Mouse (Mus musculus) heart, embryonic 12.5 days (tissue): ENCODE data around the gene Eri3. TPM values are rescaled to one million over a fixed set of nuclear protein-coding genes. Genes with fewer than 3 reads are reported as not detected.

Experiments
- ATAC-seq: fragments of 200-750 bp; cut with Nextera tagmentation; 2 replicates; pipeline ENCODE4 v1.8.0; 2017; ENCODE audit warnings: moderate TSS enrichment, moderate library complexity; ENCODE audit not compliant: insufficient number of reproducible peaks, low FRiP score
- H3K27ac ChIP-seq: fragments of 300-500 bp; sonication (generic); 2 replicates; pipeline ENCODE4 v1.5.1; 2016; ENCODE audit warnings: mild to moderate bottlenecking, moderate library complexity; ENCODE audit not compliant: poor library complexity, severe bottlenecking
- H3K27me3 ChIP-seq: fragments of 300-500 bp; sonication (generic); replicated peaks from 2 replicates; pipeline ENCODE4 v1.6.1; 2016; ENCODE audit warnings: mild to moderate bottlenecking, moderate library complexity
- H3K36me3 ChIP-seq: fragments of 300-500 bp; sonication (generic); 2 replicates; pipeline ENCODE4 v1.6.1; 2016; ENCODE audit warnings: mild to moderate bottlenecking, moderate library complexity
- H3K4me1 ChIP-seq: fragments of 300-500 bp; sonication (generic); replicated peaks from 2 replicates; pipeline ENCODE4 v1.6.1; 2016; ENCODE audit warnings: mild to moderate bottlenecking
- H3K4me2 ChIP-seq: fragments of 300-500 bp; sonication (generic); 2 replicates; pipeline ENCODE4 v1.6.1; 2016; ENCODE audit warnings: mild to moderate bottlenecking, moderate library complexity
- H3K4me3 ChIP-seq: fragments of 300-500 bp; sonication (generic); 2 replicates; pipeline ENCODE4 v1.5.1; 2016; ENCODE audit warnings: mild to moderate bottlenecking
- H3K9ac ChIP-seq: fragments of 300-500 bp; sonication (generic); 2 replicates; pipeline ENCODE4 v1.6.1; 2016; ENCODE audit warnings: mild to moderate bottlenecking, moderate library complexity
- H3K9me3 ChIP-seq: fragments of 300-500 bp; sonication (generic); replicated peaks from 2 replicates; pipeline ENCODE4 v1.6.1; 2016; ENCODE audit warnings: mild to moderate bottlenecking, moderate library complexity
- WGBS: fragments of 180-500 bp; shearing (Covaris S2); methylation state at CpG from one replicate; pipeline ENCODE4 v1.1.7; 2016; 5-methylcytosine and 5-hydroxymethylcytosine counted together
- polyA plus RNA-seq: library from polyadenylated mRNA; unstranded; fragments of >200 nt; fragmentation: Nextera tagmentation; extraction: Ambion mirVana; gene quantifications from 2 replicates; pipeline ENCODE4 v1.2.1, GENCODE M21; 2016

The Eri3 gene
- polyA plus RNA-seq, 1 experiment from 2014 or later, result 119 TPM

DNA sequence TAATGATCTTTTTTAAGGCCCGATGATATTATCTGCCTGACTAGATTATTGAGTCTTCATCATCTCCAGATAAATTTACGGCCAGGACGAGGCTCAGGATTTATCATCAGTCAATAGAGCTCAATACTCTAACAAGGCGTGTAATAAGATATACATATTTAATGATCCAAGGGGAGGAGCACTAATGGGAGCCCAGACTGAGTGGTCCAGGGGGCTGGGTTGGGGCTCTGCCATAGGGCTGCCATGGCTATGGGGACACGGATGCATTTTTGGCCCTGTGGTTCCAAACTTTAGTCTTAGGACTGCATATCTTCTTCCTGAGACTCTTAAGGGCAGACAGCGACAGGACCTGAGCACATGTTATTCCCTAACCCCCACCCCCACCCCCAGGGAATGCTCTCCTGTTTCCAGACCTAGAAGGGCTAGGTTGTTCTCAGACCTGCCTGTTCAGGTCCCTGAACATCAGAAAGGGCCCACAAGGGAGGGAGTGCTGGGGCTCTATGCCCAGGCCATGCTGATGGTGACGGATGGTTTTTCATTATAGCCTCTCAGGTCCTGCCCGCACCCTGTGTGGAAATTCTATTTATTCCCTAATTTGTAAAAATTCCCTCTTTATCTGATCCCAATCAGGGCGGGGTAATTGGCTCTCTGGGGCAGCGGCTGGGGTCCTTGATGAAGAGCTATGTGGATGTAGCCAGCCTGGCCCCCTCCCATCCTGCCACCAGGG is 114.4 kb downstream of the Eri3 start:
- no peak overlapping the region for H3K4me3 ChIP-seq
- no peaks in the 10 kb centered on the region for H3K9me3 ChIP-seq
- no peak overlapping the region for H3K4me2 ChIP-seq
- WGBS, result 86% methylated on average over 10 of the region's 10 CpGs
- ATAC-seq, result no peak
- H3K27me3 ChIP-seq, result no peaks in the 10 kb centered on the region
- H3K9ac ChIP-seq, result no peak overlapping the region
- H3K27ac ChIP-seq, result no peak overlapping the region
- H3K4me1 ChIP-seq, result no peaks in the 10 kb centered on the region
- H3K36me3 ChIP-seq, result peaks cover 13% of the 10 kb centered on the region

DNA sequence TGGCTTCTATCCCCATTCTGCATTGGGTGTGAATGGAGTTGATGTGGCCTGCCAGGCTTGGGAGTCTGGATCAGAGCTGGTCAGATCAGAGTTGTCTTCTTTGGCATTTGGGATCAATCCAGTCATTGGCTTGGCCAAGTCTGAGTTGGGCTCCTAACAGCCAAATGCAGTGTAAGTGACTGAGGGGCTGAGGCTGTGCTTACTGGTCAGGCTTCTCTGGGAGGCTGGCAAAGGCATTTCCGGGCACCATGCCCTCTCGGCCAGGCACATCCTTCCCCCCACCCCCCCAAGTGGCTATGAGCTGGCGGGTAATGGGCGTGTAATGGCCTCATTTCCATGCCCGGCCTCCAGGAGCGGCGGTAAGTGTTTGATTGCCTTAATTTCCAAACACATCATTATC is 115.4 kb downstream of the Eri3 start:
- WGBS, result 85% methylated on average over 7 of the region's 7 CpGs
- H3K9me3 ChIP-seq, result no peaks in the 10 kb centered on the region
- no peak overlapping the region for H3K4me3 ChIP-seq
- ATAC-seq, result no peak
- H3K4me2 ChIP-seq, result no peak overlapping the region
- peaks cover 13% of the 10 kb centered on the region for H3K36me3 ChIP-seq
- no peak overlapping the region for H3K27ac ChIP-seq
- no peak overlapping the region for H3K9ac ChIP-seq
- no peaks in the 10 kb centered on the region for H3K4me1 ChIP-seq
- no peaks in the 10 kb centered on the region for H3K27me3 ChIP-seq

DNA sequence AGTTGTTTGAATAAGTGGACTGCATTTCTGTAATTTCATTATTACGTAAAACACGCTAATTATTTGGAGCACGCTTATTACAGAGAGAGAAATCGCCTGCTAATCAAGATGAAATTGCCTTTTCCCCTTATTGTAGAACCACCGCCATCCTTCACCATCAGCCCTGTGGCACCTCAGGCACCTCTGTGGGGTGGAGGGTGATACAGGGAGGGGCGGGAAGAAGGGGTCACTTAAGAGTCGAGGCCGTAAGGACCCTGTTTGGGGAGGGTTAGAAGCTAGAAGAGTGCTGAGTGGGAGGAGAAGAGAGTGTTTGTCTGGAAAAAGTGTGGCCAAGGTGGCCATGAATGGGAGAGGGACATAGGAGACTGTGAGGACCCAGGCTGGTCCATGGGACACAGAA is 115.9 kb downstream of the Eri3 start:
- no peak overlapping the region for H3K27ac ChIP-seq
- H3K4me2 ChIP-seq, result no peak overlapping the region
- 79% methylated on average over 8 of the region's 8 CpGs for WGBS
- no peaks in the 10 kb centered on the region for H3K4me1 ChIP-seq
- no peak overlapping the region for H3K9ac ChIP-seq
- no peak for ATAC-seq
- no peaks in the 10 kb centered on the region for H3K27me3 ChIP-seq
- peaks cover 7% of the 10 kb centered on the region; the same call in 1 of the 2 replicates for H3K36me3 ChIP-seq
- no peak overlapping the region for H3K4me3 ChIP-seq
- H3K9me3 ChIP-seq, result no peaks in the 10 kb centered on the region

- Histone ChIP-seq H3K4me1 (peaks cover 3% of the 10 kb centered on the region; the same call in 1 of the 2 replicates), H3K4me2 (no peak overlapping the region), H3K9ac (no peak overlapping the region), H3K4me3 (no peak overlapping the region), H3K9me3 (no peaks in the 10 kb centered on the region), H3K36me3 (peaks cover 31% of the 10 kb centered on the region), H3K27me3 (no peaks in the 10 kb centered on the region), H3K27ac (no peak overlapping the region)
- ATAC-seq, result no peak
- WGBS, result 70% methylated on average over 7 of the region's 7 CpGs
Measured at GRCm38 (mm10) chr4:117669874-117670273, 119.7 kb downstream of the Eri3 start.

- WGBS, result 68% methylated on average over 9 of the region's 9 CpGs
- H3K4me3 ChIP-seq, result no peak overlapping the region
- no peak overlapping the region for H3K4me2 ChIP-seq
- H3K9me3 ChIP-seq, result no peaks in the 10 kb centered on the region
- no peak overlapping the region for H3K27ac ChIP-seq
- H3K27me3 ChIP-seq, result no peaks in the 10 kb centered on the region
- no peak overlapping the region for H3K9ac ChIP-seq
- H3K36me3 ChIP-seq, result peaks cover 50% of the 10 kb centered on the region
- H3K4me1 ChIP-seq, result peaks cover 3% of the 10 kb centered on the region; the same call in 1 of the 2 replicates
- no peak for ATAC-seq
Measured at GRCm38 (mm10) chr4:117672042-117672441, 121.9 kb downstream of the Eri3 start.

DNA sequence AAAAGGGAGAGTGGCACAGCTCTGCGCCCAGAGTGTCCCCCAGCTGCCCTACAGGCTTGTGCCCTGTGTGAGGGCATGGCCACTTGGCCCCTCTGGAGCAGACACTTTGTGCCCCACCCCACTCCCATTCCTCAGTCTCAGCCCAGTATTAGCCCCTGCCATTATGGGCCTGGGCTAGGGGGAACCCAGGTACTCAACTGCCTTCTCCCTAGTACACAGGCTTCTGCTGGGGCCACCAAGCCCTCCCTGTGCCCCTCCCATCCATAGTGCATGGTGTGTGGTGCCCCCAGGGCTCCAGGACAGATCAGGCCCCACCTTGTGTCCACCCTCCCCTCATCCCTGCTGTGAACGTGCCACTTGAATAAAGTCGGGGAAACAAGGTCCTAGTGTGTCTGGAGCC is 123.7 kb downstream of the Eri3 start:
- H3K4me3 ChIP-seq, result no peak overlapping the region
- no peak overlapping the region for H3K9ac ChIP-seq
- no peak overlapping the region for H3K4me2 ChIP-seq
- WGBS, result 80% methylated on average over 3 of the region's 3 CpGs
- peaks cover 63% of the 10 kb centered on the region for H3K36me3 ChIP-seq
- no peak overlapping the region for H3K27ac ChIP-seq
- 0 out of 2 replicates have a peak, but pooled peaks have one; percentile 16 for ATAC-seq
- H3K9me3 ChIP-seq, result no peaks in the 10 kb centered on the region
- H3K4me1 ChIP-seq, result peaks cover 3% of the 10 kb centered on the region; the same call in 1 of the 2 replicates
- no peaks in the 10 kb centered on the region for H3K27me3 ChIP-seq

DNA sequence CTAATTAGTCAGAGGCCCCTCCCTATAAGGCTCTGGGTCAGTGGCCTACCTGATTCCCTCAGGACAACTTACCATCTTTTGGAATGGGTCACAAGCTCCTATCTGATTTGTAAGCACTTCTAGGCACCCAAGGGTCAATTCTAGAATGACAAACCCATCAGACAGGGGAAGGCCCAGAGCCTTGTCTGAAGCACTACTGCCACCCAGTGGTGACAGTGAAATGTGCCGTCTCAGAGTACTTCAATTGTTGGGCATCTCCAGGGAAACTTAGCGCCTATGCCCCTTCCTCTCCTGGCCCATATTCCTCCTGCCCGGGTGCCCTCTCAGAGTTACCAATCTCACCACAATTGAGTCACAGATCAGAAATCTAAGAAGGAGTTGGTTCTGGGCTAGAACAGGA is 126.7 kb downstream of the Eri3 start:
- ATAC-seq, result no peak
- Histone ChIP-seq H3K27ac (no peak overlapping the region), H3K27me3 (no peaks in the 10 kb centered on the region), H3K9me3 (no peaks in the 10 kb centered on the region), H3K4me2 (no peak overlapping the region), H3K4me1 (peaks cover 11% of the 10 kb centered on the region), H3K4me3 (no peak overlapping the region), H3K9ac (no peak overlapping the region), H3K36me3 (peaks cover 83% of the 10 kb centered on the region)
- 22% methylated on average over 3 of the region's 3 CpGs for WGBS

- Histone ChIP-seq H3K36me3 (peaks cover 44% of the 10 kb centered on the region), H3K9me3 (no peaks in the 10 kb centered on the region), H3K27me3 (no peaks in the 10 kb centered on the region), H3K4me2 (peak overlapping the region; percentile 85), H3K4me3 (peak overlapping the region; percentile 73), H3K4me1 (peaks cover 9% of the 10 kb centered on the region), H3K9ac (0 out of 2 replicates have a peak overlapping the region, but pooled peaks have one; percentile 89), H3K27ac (no peak overlapping the region)
- no peak for ATAC-seq
- 81% methylated on average over 6 of the region's 6 CpGs for WGBS
Measured at GRCm38 (mm10) chr4:117680963-117681362, 130.8 kb downstream of the Eri3 start.

DNA sequence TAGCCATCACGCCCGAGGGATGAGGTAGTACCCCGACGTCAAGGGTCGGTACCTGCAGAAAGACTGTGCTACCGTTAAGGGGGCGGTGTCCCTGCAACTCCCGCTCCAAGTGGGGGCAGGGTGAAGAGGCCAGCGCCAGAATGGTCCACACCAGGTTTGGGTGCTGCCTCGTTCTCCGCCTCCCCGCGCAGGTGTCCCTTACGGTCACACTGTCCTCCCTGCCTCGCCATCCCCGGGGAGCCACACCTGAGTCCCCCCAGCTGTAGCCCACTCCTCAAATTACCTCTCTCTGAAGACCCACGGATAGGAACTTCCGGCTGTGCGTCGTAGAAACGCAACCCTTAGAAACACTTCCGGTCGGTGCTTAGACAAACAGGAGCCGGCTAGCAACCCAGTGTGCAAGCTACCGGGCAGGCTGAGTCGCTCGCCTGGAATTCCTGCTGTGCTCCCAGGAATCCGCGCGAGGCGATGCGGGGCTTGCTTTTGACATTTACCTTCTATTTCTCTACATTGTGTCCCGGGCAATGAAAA is 131.8 kb downstream of the Eri3 start, which contains the start of gene Dmap1:
Gene Dmap1 (minus strand): TSS at position 343 of the 531 bp plus-strand sequence.
- H3K9me3 ChIP-seq, result no peaks in the 10 kb centered on the region
- no peak within 1 kb of the TSS for H3K27ac ChIP-seq
- peak; percentile 85 for ATAC-seq
- WGBS, result under 1% methylated on average over 33 of the region's 33 CpGs
- peak within 1 kb of the TSS; percentile 89 for H3K9ac ChIP-seq
- peak within 1 kb of the TSS; percentile 73 for H3K4me3 ChIP-seq
- H3K36me3 ChIP-seq, result peaks cover 36% of the 10 kb centered on the region
- H3K27me3 ChIP-seq, result no peaks in the 10 kb centered on the region
- peaks cover 9% of the 10 kb centered on the region for H3K4me1 ChIP-seq
- H3K4me2 ChIP-seq, result peak within 1 kb of the TSS; percentile 85

- H3K27ac ChIP-seq, result no peak overlapping the region
- H3K4me2 ChIP-seq, result peak overlapping the region; percentile 85
- H3K9ac ChIP-seq, result peak overlapping the region; percentile 89; the same call in 1 of the 2 replicates
- H3K4me3 ChIP-seq, result peak overlapping the region; percentile 73
- H3K36me3 ChIP-seq, result peaks cover 33% of the 10 kb centered on the region
- H3K4me1 ChIP-seq, result peaks cover 9% of the 10 kb centered on the region
- ATAC-seq, result no peak
- H3K9me3 ChIP-seq, result no peaks in the 10 kb centered on the region
- H3K27me3 ChIP-seq, result no peaks in the 10 kb centered on the region
Measured at GRCm38 (mm10) chr4:117682463-117682862, 132.3 kb downstream of the Eri3 start.

DNA sequence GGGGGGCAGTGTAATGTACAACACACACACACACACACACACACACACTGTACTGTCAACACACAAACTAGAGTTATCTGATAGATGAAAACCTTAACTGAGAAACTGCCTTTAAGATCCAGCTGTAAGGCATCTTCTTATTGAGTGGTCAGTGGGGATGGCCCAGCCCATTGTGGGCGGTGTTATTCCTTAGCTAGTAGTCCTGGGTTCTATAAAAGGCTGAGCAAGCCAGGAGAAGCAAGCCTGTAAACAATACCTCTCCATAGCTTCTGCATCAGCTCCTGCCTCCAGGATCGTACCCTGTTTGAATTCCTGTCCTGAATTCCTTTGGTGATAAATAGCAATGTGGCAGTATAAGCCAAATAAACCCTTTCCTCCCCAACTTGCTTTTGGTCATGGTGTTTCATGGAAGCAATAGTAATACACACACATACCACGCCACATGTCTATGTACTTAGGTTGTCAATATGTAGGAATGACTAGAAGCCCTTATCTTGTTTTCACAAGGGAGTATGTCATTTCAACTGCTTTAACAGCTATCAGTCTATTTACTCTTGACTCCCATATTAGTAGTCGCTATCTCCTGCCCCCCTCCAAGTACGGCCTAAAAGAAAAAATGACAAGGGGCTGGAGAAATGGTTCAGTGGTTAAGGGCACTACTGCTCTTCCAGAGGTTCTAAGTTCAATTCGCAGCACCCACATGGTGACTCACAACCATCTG is 133.0 kb downstream of the Eri3 start:
- H3K27me3 ChIP-seq, result no peaks in the 10 kb centered on the region
- no peak overlapping the region for H3K27ac ChIP-seq
- H3K9ac ChIP-seq, result no peak overlapping the region
- no peaks in the 10 kb centered on the region for H3K9me3 ChIP-seq
- H3K36me3 ChIP-seq, result peaks cover 27% of the 10 kb centered on the region
- WGBS, result 65% methylated on average over 6 of the region's 6 CpGs
- no peak overlapping the region for H3K4me3 ChIP-seq
- H3K4me1 ChIP-seq, result peaks cover 9% of the 10 kb centered on the region
- H3K4me2 ChIP-seq, result no peak overlapping the region
- ATAC-seq, result no peak
